Mouse (Mus musculus): ENCODE measurements around the gene Tas2r119. TPM values are rescaled to one million over a fixed set of nuclear protein-coding genes. Genes with fewer than 3 reads are reported as not detected.

The Tas2r119 gene
- polyA plus RNA-seq, 1 experiment from 2014 or later: not detected

Other genes starting within 250 kb of the Tas2r119 start
- 14.6 and 17.3 TPM in 2 replicates for gene Sema5a, start 67.5 kb downstream of the Tas2r119 start, polyA plus RNA-seq (2016; fragmentation: Nextera tagmentation; extraction: Ambion mirVana)

Measured in embryonic facial prominence, embryonic 10.5 days (tissue).